12 mouse cellular contexts compared by ENCODE assay signal in the genomic region with DNA sequence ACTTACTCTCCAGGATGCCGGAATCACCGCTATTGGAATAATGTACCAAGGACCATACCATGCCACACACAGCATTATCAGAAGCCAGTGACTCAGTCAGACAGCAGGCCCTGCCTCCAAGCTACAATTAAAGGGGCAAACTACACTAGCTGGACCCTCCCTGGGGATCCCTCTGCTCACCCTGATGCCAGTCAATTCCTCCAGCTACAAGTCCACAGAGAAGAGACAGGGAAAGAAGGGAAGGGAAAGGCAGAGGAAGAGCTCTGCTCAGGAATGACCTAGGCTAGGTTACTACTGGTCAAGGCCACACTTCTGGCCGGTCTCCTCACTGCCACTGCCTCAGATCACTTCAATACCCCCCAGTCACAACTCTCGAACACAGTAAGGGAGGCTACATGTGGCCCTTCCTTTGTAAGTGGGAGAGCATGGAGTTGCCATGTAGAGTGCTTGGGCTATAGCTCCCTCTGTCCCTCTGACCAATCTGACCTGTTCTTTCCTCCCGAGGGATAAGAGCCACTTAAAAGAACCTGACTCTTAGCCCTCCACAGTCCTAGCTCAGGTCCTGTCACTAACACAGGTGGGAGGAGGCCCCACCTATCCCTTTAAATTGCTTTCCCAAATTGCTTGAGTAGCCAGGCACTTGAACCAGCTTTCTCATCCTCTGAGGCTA. TPM values are rescaled to one million over a fixed set of nuclear protein-coding genes. Genes with fewer than 3 reads are reported as not detected.
A peak's percentile ranks its signal among the peaks of the same experiment; 100 is the strongest.
DNase-seq lines count a peak whose midpoint lies in the region; ATAC-seq and TF ChIP-seq lines count a peak whose summit lies in the region.
"Had no signal": no experiment of that assay in that cellular context is flagged by ENCODE, and none has a peak within 500 bp of the region (broad histone marks: within the 10 kb centered on the region; RNA-seq: fewer than 3 reads in every experiment).

No protein-coding gene starts in this region.

- H3K4me2 ChIP-seq in lung, embryonic 16.5 days (ENCODE audit: low read depth, low read length), result peak overlapping the region; percentile 89
- H3K4me2 ChIP-seq in intestine, postnatal 0 days (replicated peaks; ENCODE audit: low read depth), result peak overlapping the region; percentile 77; the same call in 1 of the 2 replicates
- peak overlapping the region; percentile 77; the same call in 1 of the 2 replicates for H3K4me2 ChIP-seq in stomach, embryonic 15.5 days

- ATAC-seq in lung, embryonic 16.5 days (ENCODE audit: low read depth), result no peak
- ATAC-seq in intestine, postnatal 0 days, result no peak
- no peak for ATAC-seq in stomach, embryonic 15.5 days (ENCODE audit: insufficient read depth, low FRiP score, low read depth)

- H3K4me3 ChIP-seq in lung, embryonic 16.5 days (ENCODE audit: low read length), result peak overlapping the region; percentile 16
- H3K4me3 ChIP-seq in intestine, postnatal 0 days (ENCODE audit: low read depth, low read length), result no peak overlapping the region
- no peak overlapping the region; the same call in 1 of the 2 replicates for H3K4me3 ChIP-seq in stomach, embryonic 15.5 days (replicated peaks)

- H3K27ac ChIP-seq in lung, embryonic 16.5 days (ENCODE audit: low read length), result peak overlapping the region; percentile 34
- no peak overlapping the region; the same call in 1 of the 2 replicates for H3K27ac ChIP-seq in intestine, postnatal 0 days (ENCODE audit: low read depth, low read length)
- no peak overlapping the region for H3K27ac ChIP-seq in stomach, embryonic 15.5 days

- intact Hi-C loops in heart, postnatal 14 days (cut with DNase I), result loop anchor here (2.0 to 10.0 kb wide), 3 partner anchors 16 to 322 kb away; a partner anchor contains a TSS

- WGBS in lung, embryonic 16.5 days, result 64% methylated on average over 5 of the region's 5 CpGs
- WGBS in intestine, postnatal 0 days, result 74% methylated on average over 5 of the region's 5 CpGs
- 73% methylated on average over 5 of the region's 5 CpGs for WGBS in stomach, embryonic 15.5 days

- H3K27me3 ChIP-seq in lung, embryonic 16.5 days (ENCODE audit: control insufficient read depth, insufficient read depth, low read depth, low read length), result no peaks in the 10 kb centered on the region
- H3K27me3 ChIP-seq in intestine, postnatal 0 days (replicated peaks; ENCODE audit: control insufficient read depth, insufficient read depth, low read length), result no peaks in the 10 kb centered on the region
- no peaks in the 10 kb centered on the region for H3K27me3 ChIP-seq in stomach, embryonic 15.5 days (replicated peaks)

- DNase-seq in heart, adult 11 months, result peak; percentile 88
- no peak for DNase-seq in heart, postnatal 14 days
- DNase-seq in lung, postnatal 4 days, result no peak
- DNase-seq in spleen, postnatal 10 days (ENCODE audit: low spot score in 2 of 2), result no peak
- no peak for DNase-seq in MN1 (ENCODE audit: low spot score)
- DNase-seq: kidney, postnatal 10 days had no signal

- peaks cover 21% of the 10 kb centered on the region for H3K36me3 ChIP-seq in lung, embryonic 16.5 days (ENCODE audit: control insufficient read depth, insufficient read depth, low read length)
- H3K36me3 ChIP-seq in intestine, postnatal 0 days (ENCODE audit: control insufficient read depth, insufficient read depth), result peaks cover 40% of the 10 kb centered on the region
- H3K36me3 ChIP-seq in stomach, embryonic 15.5 days, result peaks cover 34% of the 10 kb centered on the region

- H3K9me3 ChIP-seq in lung, embryonic 16.5 days (ENCODE audit: control insufficient read depth, low read length), result no peaks in the 10 kb centered on the region
- H3K9me3 ChIP-seq in intestine, postnatal 0 days (ENCODE audit: control insufficient read depth), result no peaks in the 10 kb centered on the region
- no peaks in the 10 kb centered on the region for H3K9me3 ChIP-seq in stomach, embryonic 15.5 days

- peak overlapping the region; percentile 32 for H3K9ac ChIP-seq in lung, embryonic 16.5 days (ENCODE audit: low read length)
- H3K9ac ChIP-seq in intestine, postnatal 0 days (ENCODE audit: low read depth, low read length), result peak overlapping the region; percentile 7; the same call in 1 of the 2 replicates
- H3K9ac ChIP-seq in stomach, embryonic 15.5 days, result no peak overlapping the region

- no peak for TF ChIP-seq CTCF in intestine, postnatal 0 days (IDR thresholded peaks at IDR 0.05; ENCODE audit: low read depth)

- H3K4me1 ChIP-seq in lung, embryonic 16.5 days (replicated peaks; ENCODE audit: control insufficient read depth, insufficient read depth, low read length), result peaks cover 52% of the 10 kb centered on the region
- H3K4me1 ChIP-seq in intestine, postnatal 0 days (replicated peaks; ENCODE audit: control insufficient read depth, insufficient read depth, low read length), result peaks cover 15% of the 10 kb centered on the region
- H3K4me1 ChIP-seq in stomach, embryonic 15.5 days, result peaks cover 59% of the 10 kb centered on the region

RNA-seq across cellular contexts. Expression of a gene that starts 3.7 kb away (rescaled TPM):
- total RNA-seq in heart, postnatal 14 days (2021), result 10 to 100 TPM; 60.1 to 60.6 TPM
- 68.8 and 72.9 TPM in 2 replicates for polyA plus RNA-seq in lung, embryonic 16.5 days (2015; fragmentation: Nextera tagmentation; extraction: Ambion mirVana)
- 63.9 and 64.0 TPM in 2 replicates for polyA plus RNA-seq in intestine, postnatal 0 days (2015; fragmentation: Nextera tagmentation; extraction: Ambion mirVana)
- 68.9 and 73.7 TPM in 2 replicates for polyA plus RNA-seq in stomach, embryonic 15.5 days (2015; fragmentation: Nextera tagmentation; extraction: Ambion mirVana)

RNA-seq across cellular contexts. Expression of a gene that starts 9.4 kb away (rescaled TPM):
- not detected for total RNA-seq in heart, postnatal 14 days (2021)
- polyA plus RNA-seq in lung, embryonic 16.5 days (2015; fragmentation: Nextera tagmentation; extraction: Ambion mirVana), result 0.18 TPM in 1 of 2 replicates, not detected in the other
- not detected in 2 replicates for polyA plus RNA-seq in intestine, postnatal 0 days (2015; fragmentation: Nextera tagmentation; extraction: Ambion mirVana)
- not detected in 2 replicates for polyA plus RNA-seq in stomach, embryonic 15.5 days (2015; fragmentation: Nextera tagmentation; extraction: Ambion mirVana)
- total RNA-seq: monocyte, adult 5-6 weeks had no signal
- polyA plus RNA-seq: C2C12; embryonic facial prominence, embryonic 11.5 days had no signal

RNA-seq across cellular contexts. Expression of a gene that starts 15.8 kb away (rescaled TPM):
- total RNA-seq in heart, postnatal 14 days (2021), result 10 to 100 TPM; 21.9 to 22.1 TPM
- polyA plus RNA-seq in lung, embryonic 16.5 days (2015; fragmentation: Nextera tagmentation; extraction: Ambion mirVana), result 73.2 and 76.1 TPM in 2 replicates
- polyA plus RNA-seq in intestine, postnatal 0 days (2015; fragmentation: Nextera tagmentation; extraction: Ambion mirVana), result 96.2 and 103 TPM in 2 replicates
- polyA plus RNA-seq in stomach, embryonic 15.5 days (2015; fragmentation: Nextera tagmentation; extraction: Ambion mirVana), result 63.5 and 65.3 TPM in 2 replicates

RNA-seq across cellular contexts. Expression of a gene that starts 18.0 kb away (rescaled TPM):
- not detected for total RNA-seq in heart, postnatal 14 days (2021)
- polyA plus RNA-seq in lung, embryonic 16.5 days (2015; fragmentation: Nextera tagmentation; extraction: Ambion mirVana), result 1.4 and 1.7 TPM in 2 replicates
- 0.22 TPM in 1 of 2 replicates, not detected in the other for polyA plus RNA-seq in intestine, postnatal 0 days (2015; fragmentation: Nextera tagmentation; extraction: Ambion mirVana)
- polyA plus RNA-seq in stomach, embryonic 15.5 days (2015; fragmentation: Nextera tagmentation; extraction: Ambion mirVana), result 0.59 TPM in 1 of 2 replicates, not detected in the other
- total RNA-seq: monocyte, adult 5-6 weeks had no signal
- polyA plus RNA-seq: embryonic facial prominence, embryonic 11.5 days had no signal

RNA-seq across cellular contexts. Expression of a gene that starts 18.0 kb away (rescaled TPM):
- total RNA-seq in heart, postnatal 14 days (2021), result not detected
- polyA plus RNA-seq in lung, embryonic 16.5 days (2015; fragmentation: Nextera tagmentation; extraction: Ambion mirVana), result 170 and 185 TPM in 2 replicates
- not detected in 2 replicates for polyA plus RNA-seq in intestine, postnatal 0 days (2015; fragmentation: Nextera tagmentation; extraction: Ambion mirVana)
- 12.3 and 21.2 TPM in 2 replicates for polyA plus RNA-seq in stomach, embryonic 15.5 days (2015; fragmentation: Nextera tagmentation; extraction: Ambion mirVana)
